Mouse (Mus musculus) mouse trophoblast stem cell (cell line): ENCODE results near the gene C1galt1.

Source experiments
- in situ Hi-C, 2 experiments: fragments of 300-500 bp; cut with MseI, MboI; formaldehyde crosslinking; loops; 2 replicates in 1 of 2; 3 replicates in 1 of 2; pipeline ENCODE4 v1.15.1; 2025

C1galt1 gene

DNA sequence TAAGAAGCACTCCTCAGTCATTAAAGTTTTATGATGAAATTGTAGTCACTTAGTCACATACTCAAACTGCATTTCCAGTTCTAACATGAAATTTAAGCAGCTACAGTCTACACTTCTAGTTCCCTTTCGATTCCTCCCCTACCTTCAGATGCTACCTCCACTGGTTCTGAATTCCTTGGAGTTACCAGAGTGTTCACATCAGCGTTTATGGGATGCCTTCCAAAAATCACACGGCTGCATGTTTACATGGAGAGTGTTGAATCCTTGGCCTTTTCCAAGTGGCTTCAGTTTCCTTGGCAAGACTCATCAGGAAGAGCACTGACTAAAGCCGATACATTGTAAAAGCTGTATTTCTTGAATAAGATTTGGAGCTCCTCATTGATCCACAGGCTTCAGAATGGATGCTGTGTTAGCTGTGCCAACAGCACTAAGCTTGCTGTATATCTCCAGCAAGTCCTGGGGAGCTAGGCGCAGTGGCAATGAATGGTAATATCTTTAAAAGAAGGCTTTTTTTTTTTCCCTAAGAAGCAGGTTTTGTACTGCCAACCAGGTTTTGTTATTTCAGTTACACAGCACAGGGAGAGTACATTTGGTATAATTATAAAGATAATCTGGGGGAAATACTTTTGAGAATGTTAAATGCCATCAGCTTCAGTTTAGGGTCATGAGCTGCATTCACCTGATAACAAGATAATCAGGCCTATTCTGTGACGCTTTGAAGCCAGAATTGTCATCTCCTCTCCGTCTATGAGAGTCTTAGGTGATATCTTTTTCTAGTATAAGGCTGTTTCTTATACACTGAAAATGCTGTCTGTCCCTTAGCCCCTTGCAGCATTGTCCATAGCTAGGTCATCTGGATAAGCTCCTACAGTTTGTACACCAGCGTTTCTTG is 13.0 kb downstream of the C1galt1 start:
- in situ Hi-C loops, result no loop called here

DNA sequence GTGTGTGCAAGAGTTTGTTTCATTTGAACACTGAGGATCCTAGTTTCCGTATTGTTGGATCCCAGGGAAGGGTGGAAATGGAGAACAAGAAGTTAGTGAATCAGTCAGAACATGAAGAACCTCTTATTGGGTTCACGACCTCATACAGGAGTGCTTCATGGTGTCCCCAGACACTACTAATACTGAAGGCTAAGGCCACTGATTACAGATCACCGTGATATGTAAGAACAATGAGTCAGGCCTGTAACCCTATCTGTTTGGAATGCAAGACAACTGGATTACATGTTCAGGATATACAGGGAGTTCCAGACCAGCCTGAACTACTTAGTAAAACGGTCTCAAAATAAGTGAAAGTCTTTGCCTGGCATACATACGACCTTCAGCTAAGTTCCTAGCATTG is 13.9 kb downstream of the C1galt1 start:
- in situ Hi-C loops, result no loop called here

DNA sequence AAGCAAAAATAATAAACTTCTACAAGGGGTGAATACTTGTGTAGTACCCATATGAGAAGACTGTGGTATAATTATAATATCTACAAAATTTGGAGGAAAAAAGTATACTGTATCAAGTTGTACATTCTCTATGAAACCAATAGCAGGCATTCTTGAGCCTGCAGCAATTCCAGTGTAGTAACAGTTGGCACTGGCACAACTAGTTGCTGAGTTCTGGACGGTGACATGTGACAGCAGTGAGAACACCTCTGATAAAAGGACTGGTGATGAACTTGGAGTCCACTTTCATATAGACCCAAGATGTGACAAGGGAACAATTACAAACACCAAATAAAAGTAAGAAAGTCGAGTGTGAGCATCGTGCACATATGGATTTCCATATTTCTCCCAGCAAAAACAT is 14.5 kb downstream of the C1galt1 start:
- in situ Hi-C loops, result no loop called here

DNA sequence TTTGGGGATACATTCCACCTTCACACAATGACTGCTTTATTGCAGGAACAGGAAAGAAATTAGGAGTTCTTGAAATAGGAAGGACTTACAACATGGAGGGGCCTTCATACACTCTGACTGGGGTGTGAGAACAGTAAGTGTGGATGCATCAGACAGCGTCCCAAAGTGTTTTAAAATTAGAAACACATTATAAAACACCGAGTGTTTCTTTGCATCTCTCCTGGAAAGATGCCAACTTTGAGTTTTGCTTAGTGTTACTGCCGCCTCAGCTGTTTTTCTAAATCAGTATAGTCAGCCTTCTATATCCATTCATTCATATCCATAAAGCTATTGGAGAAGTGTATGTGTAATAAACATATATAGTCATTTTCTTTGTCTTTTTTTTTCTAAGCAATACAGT is 16.4 kb downstream of the C1galt1 start:
- in situ Hi-C loops, result no loop called here

DNA sequence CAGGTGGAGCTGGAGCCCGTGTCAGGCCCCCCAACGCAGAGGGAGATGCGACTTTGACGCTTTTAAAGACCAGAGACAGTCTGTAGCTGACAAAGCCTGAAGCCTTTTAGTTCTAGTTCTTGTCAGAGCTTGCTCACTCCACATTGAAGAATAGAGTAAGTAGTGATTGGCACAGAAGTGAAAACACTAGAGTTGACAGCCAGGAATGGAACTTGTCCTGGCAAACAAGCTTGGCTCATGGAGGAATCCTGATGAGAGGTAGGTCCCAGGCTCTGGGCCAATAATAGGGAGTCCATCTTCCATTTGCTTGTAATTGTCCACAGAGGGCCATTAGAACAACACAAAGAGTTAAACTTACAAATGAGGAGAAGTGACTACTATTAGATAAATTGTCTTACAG is 18.7 kb downstream of the C1galt1 start:
- in situ Hi-C loops, result no loop called here

DNA sequence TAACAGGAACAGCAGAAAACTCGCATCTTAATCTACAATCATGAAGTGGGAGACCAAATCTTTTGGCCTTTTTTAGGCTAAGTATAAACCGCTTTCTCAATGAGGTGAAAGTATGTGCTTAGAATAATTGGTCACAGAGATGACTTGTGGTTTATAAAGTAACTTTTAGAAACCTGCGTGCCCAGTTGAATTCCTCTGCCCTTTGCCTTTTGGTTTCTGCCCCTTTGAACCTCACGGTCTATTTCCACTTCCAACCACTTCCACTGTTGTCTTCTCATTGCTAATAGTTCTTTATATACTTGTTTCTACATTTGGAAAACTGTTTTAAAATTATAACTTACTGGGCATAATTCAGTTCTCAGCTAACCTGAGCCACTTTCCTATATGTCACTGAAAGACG is 32.2 kb downstream of the C1galt1 start:
- in situ Hi-C loops, result no loop called here

DNA sequence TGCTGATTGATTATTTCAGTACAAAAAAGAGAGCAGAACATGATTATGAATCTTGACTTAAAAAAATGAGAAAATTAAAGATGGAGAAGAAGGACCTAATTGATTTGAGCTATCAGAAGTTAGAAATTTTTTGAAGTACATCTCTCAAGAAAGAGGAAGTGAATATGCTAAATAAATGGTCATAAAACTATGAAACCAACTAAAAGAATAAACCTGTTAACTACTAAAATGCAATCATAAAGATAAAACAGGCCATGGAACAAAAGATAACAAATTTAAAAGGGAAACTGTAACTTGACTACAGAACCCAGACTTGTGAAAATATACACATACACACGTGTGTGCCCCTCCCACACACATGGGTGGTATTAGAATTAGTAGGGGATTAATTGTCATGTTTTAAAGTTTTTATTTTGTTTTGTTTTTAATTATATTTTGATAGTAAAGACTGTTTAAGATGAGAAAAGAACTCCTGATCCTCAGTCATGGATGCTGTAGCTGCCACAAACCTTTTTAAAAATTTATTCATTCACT is 37.0 kb downstream of the C1galt1 start:
- in situ Hi-C loops, result no loop called here

DNA sequence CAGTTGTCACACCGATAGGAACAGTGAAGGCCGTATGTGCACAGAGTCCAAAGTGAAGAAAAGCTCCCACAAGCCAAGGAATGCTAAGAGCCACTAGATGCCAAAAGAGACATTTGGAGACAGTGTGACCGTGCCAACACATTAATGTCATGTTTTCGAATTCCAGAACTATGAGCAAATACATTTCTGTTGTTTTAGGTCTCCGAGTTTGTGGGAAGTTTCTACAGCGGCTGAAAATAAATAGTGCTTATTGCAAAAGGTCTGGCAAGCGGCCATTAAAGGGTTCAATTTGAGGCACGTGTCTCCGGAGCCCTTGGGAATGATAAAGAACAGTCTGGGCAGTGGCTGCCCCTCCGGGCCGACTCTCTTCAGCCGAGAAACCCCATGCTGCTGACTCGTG is 37.9 kb downstream of the C1galt1 start:
- in situ Hi-C loops, result no loop called here

DNA sequence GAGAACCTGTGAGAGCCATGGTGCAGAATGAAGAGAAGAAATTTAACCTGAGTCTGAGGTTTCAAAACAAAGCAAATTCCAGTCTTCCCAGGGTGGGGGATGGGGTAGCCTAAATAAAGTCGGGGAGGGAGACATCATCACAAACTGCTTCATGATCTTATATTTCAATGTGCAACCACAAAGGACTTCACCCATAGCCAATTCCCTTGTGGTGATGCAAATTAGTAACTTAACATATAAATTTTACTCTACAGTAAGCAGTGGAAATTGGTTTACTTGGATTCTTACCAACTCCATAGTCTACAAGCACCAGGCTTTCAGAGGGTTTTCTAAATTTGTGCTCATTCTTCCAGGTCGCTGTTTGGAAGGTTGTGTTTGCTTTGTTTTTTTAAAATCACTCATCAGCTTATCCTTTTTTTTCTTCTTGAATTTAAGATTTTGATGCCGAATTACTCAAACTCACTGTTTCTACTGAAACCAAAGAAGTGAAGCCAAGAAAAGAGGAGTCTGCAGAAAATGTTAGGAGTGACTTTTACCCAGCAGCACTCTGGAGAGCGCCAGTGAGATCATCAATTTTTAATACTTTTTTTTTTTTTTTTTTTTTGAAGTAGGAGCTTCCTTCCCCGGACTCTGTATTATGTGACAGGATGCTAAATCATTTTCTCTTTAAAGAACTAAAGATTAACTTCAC is 41.5 kb downstream of the C1galt1 start:
- in situ Hi-C loops, result no loop called here

DNA sequence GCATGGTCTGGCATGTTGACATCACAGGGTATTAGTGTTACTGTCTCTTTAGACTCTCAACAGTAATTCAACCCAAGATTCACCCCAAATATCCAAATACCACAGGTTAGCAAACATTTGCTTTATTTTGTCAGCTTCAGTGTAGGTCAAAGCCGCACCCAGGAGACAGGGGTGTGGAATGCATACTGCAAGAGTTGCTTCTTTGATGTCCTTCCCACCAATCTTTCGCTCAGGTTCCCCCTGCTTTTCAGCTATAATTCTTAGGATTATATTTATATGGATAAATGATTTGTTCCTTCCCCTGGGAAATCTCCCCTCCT is 42.0 kb downstream of the C1galt1 start:
- in situ Hi-C loops, result no loop called here

DNA sequence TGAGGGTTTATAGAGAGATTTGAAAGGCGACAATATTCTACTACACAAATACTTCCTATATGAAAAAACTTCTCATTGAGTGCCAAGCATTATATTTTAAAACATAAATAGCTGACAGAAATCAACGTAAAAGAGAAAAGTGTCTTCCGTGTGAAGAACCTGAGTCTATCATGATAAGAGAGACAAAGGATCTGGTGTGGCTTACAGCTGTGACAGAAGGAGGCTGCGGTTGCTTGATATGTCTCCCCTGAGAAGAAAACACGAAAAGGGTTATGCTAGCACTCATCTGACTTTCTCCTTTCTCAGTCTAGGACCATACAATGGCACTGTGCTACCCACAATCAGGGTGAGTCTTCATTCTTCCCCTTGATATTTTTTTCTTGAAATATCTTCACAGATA is 51.7 kb downstream of the C1galt1 start:
- in situ Hi-C loops, result no loop called here

DNA sequence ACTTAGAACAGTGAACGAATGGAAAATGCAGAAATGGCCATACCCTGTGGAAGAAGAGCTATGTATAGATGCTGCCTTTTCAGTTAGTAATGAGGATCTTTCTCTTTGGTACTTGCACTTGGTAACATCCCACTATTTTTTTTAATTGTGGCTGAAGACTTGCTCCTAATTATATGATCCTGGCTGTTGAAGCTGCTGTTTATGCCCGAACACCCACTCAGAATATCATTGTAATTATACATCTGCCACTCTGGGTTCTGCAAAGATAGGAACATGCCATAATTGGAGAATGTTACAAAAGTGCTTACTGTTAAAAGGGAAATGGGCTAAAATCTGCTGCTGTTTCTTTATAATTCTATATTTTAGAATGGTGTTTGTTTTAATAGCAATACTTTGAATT is 67.4 kb downstream of the C1galt1 start:
- in situ Hi-C loops, result no loop called here
